Mouse (Mus musculus) cortical plate, adult 2 months (tissue): Measurements from ENCODE around the gene Olfr1564.

Experiments used
- CTCF ChIP-seq: fragments of 200-500 bp; IDR thresholded peaks from 2 replicates; pipeline ENCODE4 v1.5.1; 2011; ENCODE audit warnings: mild to moderate bottlenecking, control low read depth, low read length; ENCODE audit not compliant: insufficient read depth; ENCODE audit errors: extremely low read depth
- POLR2A ChIP-seq: fragments of 200-500 bp; IDR thresholded peaks from 2 replicates; pipeline ENCODE4 v1.6.1; 2011; ENCODE audit warnings: mild to moderate bottlenecking, low read length, control low read depth; ENCODE audit not compliant: insufficient read depth; ENCODE audit errors: extremely low read depth

- TF ChIP-seq CTCF (no peak), POLR2A (no peak)
Observed at GRCm38 (mm10) chr17:33221590-33221989, at the start of gene Olfr1564.
